Mouse (Mus musculus) liver, embryonic 16.5 days (tissue): ENCODE data around the gene Mpz. TPM values are rescaled to one million over a fixed set of nuclear protein-coding genes. Genes with fewer than 3 reads are reported as not detected.
A peak's percentile ranks its signal among the peaks of the same experiment; 100 is the strongest.

ENCODE experiments used
- ATAC-seq: fragments of 200-750 bp; cut with Nextera tagmentation; 2 replicates; pipeline ENCODE4 v1.8.0; 2017; ENCODE audit warnings: low read depth, mild to moderate bottlenecking, moderate number of reproducible peaks, moderate library complexity
- H3K27ac ChIP-seq: fragments of 300-500 bp; sonication (generic); 2 replicates; pipeline ENCODE4 v1.5.1; 2014; ENCODE audit warnings: mild to moderate bottlenecking, low read length
- H3K27me3 ChIP-seq: fragments of 300-500 bp; sonication (generic); 2 replicates; pipeline ENCODE4 v1.6.1; 2014; ENCODE audit warnings: low read depth, low read length, mixed read lengths; ENCODE audit not compliant: control insufficient read depth, insufficient read depth
- H3K36me3 ChIP-seq: fragments of 300-500 bp; sonication (generic); 2 replicates; pipeline ENCODE4 v1.6.1; 2014; ENCODE audit warnings: mild to moderate bottlenecking; ENCODE audit not compliant: control insufficient read depth, insufficient read depth
- H3K4me1 ChIP-seq: fragments of 300-500 bp; sonication (generic); 2 replicates; pipeline ENCODE4 v1.6.1; 2014; ENCODE audit warnings: low read depth, low read length, mixed read lengths; ENCODE audit not compliant: control insufficient read depth
- H3K4me2 ChIP-seq: fragments of 300-500 bp; sonication (generic); 2 replicates; pipeline ENCODE4 v1.6.1; 2014; ENCODE audit warnings: low read depth, low read length, mixed read lengths
- H3K4me3 ChIP-seq: fragments of 300-500 bp; sonication (generic); 2 replicates; pipeline ENCODE4 v1.5.1; 2014; ENCODE audit warnings: low read depth, mild to moderate bottlenecking, low read length
- H3K9ac ChIP-seq: fragments of 300-500 bp; sonication (generic); 2 replicates; pipeline ENCODE4 v1.6.1; 2014; ENCODE audit warnings: low read depth, low read length
- H3K9me3 ChIP-seq: fragments of 300-500 bp; sonication (generic); replicated peaks from 2 replicates; pipeline ENCODE4 v1.6.1; 2016; ENCODE audit warnings: low read length; ENCODE audit not compliant: control insufficient read depth
- WGBS: fragments of 180-500 bp; shearing (Covaris S2); extraction: QIAGEN DNeasy Blood & Tissue Kit; methylation state at CpG from one replicate; pipeline ENCODE4 v1.1.7; 2014; ENCODE audit not compliant: insufficient replicate concordance; 5-methylcytosine and 5-hydroxymethylcytosine counted together
- polyA plus RNA-seq: library from polyadenylated mRNA; unstranded; fragments of >200 nt; fragmentation: Nextera tagmentation; extraction: Ambion mirVana; gene quantifications from 2 replicates; pipeline ENCODE4 v1.2.1, GENCODE M21; 2015

Mpz gene
- polyA plus RNA-seq, 1 experiment from 2014 or later, result 0.04 TPM

DNA sequence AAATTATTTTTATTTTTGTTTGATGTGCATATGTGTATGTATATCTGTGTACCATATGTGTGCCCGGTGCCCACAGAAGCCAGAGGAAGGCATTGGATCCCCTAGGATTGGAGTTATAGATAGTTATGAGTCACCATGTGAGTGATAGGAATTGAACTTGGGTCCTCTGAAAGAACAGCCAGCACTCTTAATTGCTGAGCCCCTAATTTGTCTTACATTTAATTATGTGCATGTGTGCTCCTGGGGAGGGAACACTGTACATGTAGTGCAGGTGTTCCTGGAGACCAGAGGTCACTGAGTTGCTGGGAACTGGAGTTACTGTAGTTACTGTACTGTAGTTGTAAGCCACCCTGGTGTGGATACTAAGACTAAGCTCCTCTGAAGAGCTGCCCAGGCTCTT, 50.3 kb downstream of the Mpz start:
- H3K27ac ChIP-seq, result no peak overlapping the region
- no peak overlapping the region for H3K4me2 ChIP-seq
- no peaks in the 10 kb centered on the region for H3K36me3 ChIP-seq
- no peaks in the 10 kb centered on the region for H3K9me3 ChIP-seq
- H3K9ac ChIP-seq, result no peak overlapping the region
- 68% methylated on average over 1 of the region's 1 CpGs for WGBS
- H3K4me1 ChIP-seq, result no peaks in the 10 kb centered on the region; the same call in 1 of the 2 replicates
- H3K4me3 ChIP-seq, result no peak overlapping the region
- H3K27me3 ChIP-seq, result peaks cover 16% of the 10 kb centered on the region
- no peak for ATAC-seq

DNA sequence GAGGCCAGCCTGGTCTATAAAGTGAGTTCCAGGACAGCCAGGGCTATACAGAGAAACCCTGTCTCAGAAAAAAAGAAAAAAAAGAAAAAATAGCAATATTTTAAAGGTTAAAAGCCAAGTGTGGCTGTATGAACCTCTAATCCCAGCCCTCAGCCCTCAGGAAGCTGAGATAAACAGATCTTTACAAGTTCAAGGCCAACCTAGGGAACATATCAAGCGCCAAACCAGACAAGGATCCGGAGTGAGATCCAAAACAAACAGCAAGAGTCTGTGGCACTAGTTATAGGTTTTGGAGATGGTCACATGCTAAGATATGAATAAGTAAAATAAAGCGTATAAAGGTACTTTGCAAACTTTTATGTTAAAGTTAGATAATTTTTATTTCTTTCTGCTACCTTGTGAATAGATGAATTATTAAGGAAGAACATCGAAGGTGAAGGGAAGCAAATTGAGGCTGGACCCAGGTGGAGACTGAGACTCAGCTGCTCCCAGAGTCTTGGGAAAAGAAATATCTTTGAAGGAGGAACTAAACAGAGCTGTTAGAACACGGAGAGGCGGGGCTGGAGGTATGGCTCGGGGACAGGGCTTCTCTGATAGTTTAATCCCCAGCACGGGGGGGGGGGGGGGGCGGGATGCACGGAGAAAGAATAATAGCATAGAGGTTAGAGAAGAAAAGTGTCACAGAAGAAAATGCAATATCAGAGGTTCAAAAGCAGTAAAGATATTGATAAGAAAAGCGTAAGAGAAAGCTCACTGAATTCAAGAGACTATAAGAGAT, 53.1 kb downstream of the Mpz start:
- Histone ChIP-seq H3K9ac (no peak overlapping the region), H3K4me1 (no peaks in the 10 kb centered on the region; the same call in 1 of the 2 replicates), H3K9me3 (no peaks in the 10 kb centered on the region), H3K36me3 (no peaks in the 10 kb centered on the region), H3K4me3 (no peak overlapping the region), H3K27ac (peak overlapping the region; percentile 74), H3K4me2 (peak overlapping the region; percentile 27; the same call in 1 of the 2 replicates), H3K27me3 (no peaks in the 10 kb centered on the region)
- ATAC-seq, result peak; percentile 43; the same call in 1 of the 2 replicates
- whole genome bisulfite sequencing, result 43% methylated on average over 10 of the region's 11 CpGs

GRCm38 (mm10) chr1:171204249-171204644, 53.7 kb downstream of the Mpz start:
- Histone ChIP-seq H3K9ac (no peak overlapping the region), H3K9me3 (no peaks in the 10 kb centered on the region), H3K27me3 (no peaks in the 10 kb centered on the region), H3K36me3 (no peaks in the 10 kb centered on the region), H3K4me3 (no peak overlapping the region), H3K4me1 (no peaks in the 10 kb centered on the region; the same call in 1 of the 2 replicates), H3K27ac (peak overlapping the region; percentile 74; the same call in 1 of the 2 replicates), H3K4me2 (0 out of 2 replicates have a peak overlapping the region, but pooled peaks have one; percentile 27)
- peak; percentile 94 for ATAC-seq
- 64% methylated on average over 7 of the region's 7 CpGs for WGBS

GRCm38 (mm10) chr1:171205704-171206493, 55.4 kb downstream of the Mpz start:
- ATAC-seq, result no peak
- Histone ChIP-seq H3K27me3 (no peaks in the 10 kb centered on the region), H3K9ac (no peak overlapping the region), H3K4me1 (no peaks in the 10 kb centered on the region; the same call in none of the 2 replicates), H3K27ac (no peak overlapping the region), H3K36me3 (no peaks in the 10 kb centered on the region), H3K9me3 (no peaks in the 10 kb centered on the region), H3K4me3 (no peak overlapping the region), H3K4me2 (no peak overlapping the region)
- WGBS, result 52% methylated on average over 6 of the region's 6 CpGs

DNA sequence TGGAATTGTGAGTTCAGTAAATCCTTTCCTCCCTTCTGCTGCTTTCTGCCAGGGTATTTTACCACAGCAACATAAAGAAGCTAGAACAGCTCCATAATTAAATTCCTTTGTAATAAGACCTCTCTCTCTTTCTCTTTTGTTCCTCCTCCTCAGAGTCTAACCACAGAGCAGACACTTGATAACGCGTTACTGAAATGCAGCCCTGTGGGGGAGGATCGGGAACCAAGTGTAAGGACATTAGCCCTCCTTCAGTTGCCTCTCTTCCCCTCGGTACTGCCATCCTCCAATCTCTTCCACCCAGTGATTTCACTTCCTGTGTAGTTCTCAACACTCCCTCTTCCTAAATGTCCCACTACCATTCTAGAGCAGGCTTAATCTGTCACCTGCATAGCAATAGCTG, 58.9 kb downstream of the Mpz start:
- WGBS, result 8% methylated on average over 4 of the region's 4 CpGs
- H3K4me3 ChIP-seq, result no peak overlapping the region
- H3K4me2 ChIP-seq, result no peak overlapping the region
- H3K9ac ChIP-seq, result no peak overlapping the region
- ATAC-seq, result no peak
- H3K36me3 ChIP-seq, result no peaks in the 10 kb centered on the region
- H3K27ac ChIP-seq, result no peak overlapping the region
- no peaks in the 10 kb centered on the region; the same call in none of the 2 replicates for H3K4me1 ChIP-seq
- H3K27me3 ChIP-seq, result no peaks in the 10 kb centered on the region
- no peaks in the 10 kb centered on the region for H3K9me3 ChIP-seq

Other genes with a start within 250 kb of the Mpz start
- gene Fcrlb, start 237.8 kb upstream of the Mpz start, polyA plus RNA-seq, result 0.06 and 0.07 TPM in 2 replicates
- 0.67 and 1.3 TPM in 2 replicates for gene Fcrla, start 223.1 kb upstream of the Mpz start, polyA plus RNA-seq
- gene Fcgr2b, start 174.2 kb upstream of the Mpz start, polyA plus RNA-seq, result 6.1 and 6.7 TPM in 2 replicates
- 4.1 and 4.3 TPM in 2 replicates for gene Fcgr4, start 131.8 kb upstream of the Mpz start, polyA plus RNA-seq
- 28.6 and 30.3 TPM in 2 replicates for gene Fcgr3, start 85.8 kb upstream of the Mpz start, polyA plus RNA-seq
- 1.8 and 2.1 TPM in 2 replicates for gene Cfap126, start 36.8 kb upstream of the Mpz start, polyA plus RNA-seq
- 137 and 164 TPM in 2 replicates for gene Sdhc, start 108 bp upstream of the Mpz start, polyA plus RNA-seq
- 2.5 and 2.6 TPM in 2 replicates for gene Pcp4l1, start 45.6 kb downstream of the Mpz start, polyA plus RNA-seq
- 2.2 and 2.4 TPM in 2 replicates for gene Nr1i3, start 63.3 kb downstream of the Mpz start, polyA plus RNA-seq
- 11.8 and 14.9 TPM in 2 replicates for gene Tomm40l, start 71.8 kb downstream of the Mpz start, polyA plus RNA-seq
- 8,709 and 8,864 TPM in 2 replicates for gene Apoa2, start 74.3 kb downstream of the Mpz start, polyA plus RNA-seq
- gene Fcer1g, start 83.7 kb downstream of the Mpz start, polyA plus RNA-seq, result 111 and 128 TPM in 2 replicates
- gene Adamts4, start 99.7 kb downstream of the Mpz start, polyA plus RNA-seq, result 0.48 and 0.64 TPM in 2 replicates
- 138 and 143 TPM in 2 replicates for gene Ndufs2, start 100.7 kb downstream of the Mpz start, polyA plus RNA-seq
- gene B4galt3, start 119.6 kb downstream of the Mpz start, polyA plus RNA-seq, result 22.6 and 23.2 TPM in 2 replicates
- 205 and 206 TPM in 2 replicates for gene Ppox, start 130.5 kb downstream of the Mpz start, polyA plus RNA-seq
- gene Usp21, start 137.3 kb downstream of the Mpz start, polyA plus RNA-seq, result 23.1 and 25.3 TPM in 2 replicates
- gene Ufc1, start 144.3 kb downstream of the Mpz start, polyA plus RNA-seq, result 40.3 and 45.2 TPM in 2 replicates
- gene Dedd, start 178.4 kb downstream of the Mpz start, polyA plus RNA-seq, result 17.5 and 19.7 TPM in 2 replicates
- gene Nit1, start 194.9 kb downstream of the Mpz start, polyA plus RNA-seq, result 38.8 and 39.0 TPM in 2 replicates
- gene Pfdn2, start 195.0 kb downstream of the Mpz start, polyA plus RNA-seq, result 30.9 and 37.8 TPM in 2 replicates
- gene Klhdc9, start 210.1 kb downstream of the Mpz start, polyA plus RNA-seq, result 0.20 and 0.28 TPM in 2 replicates
- 0.09 and 0.13 TPM in 2 replicates for gene Nectin4, start 219.4 kb downstream of the Mpz start, polyA plus RNA-seq
- 5.3 and 5.8 TPM in 2 replicates for gene Arhgap30, start 238.2 kb downstream of the Mpz start, polyA plus RNA-seq